ENCODE assay signal across 11 mouse cellular contexts in genomic region chr2:19646910-19647309, GRCm38 (mm10). TPM values are rescaled to one million over a fixed set of nuclear protein-coding genes. Genes with fewer than 3 reads are reported as not detected.
DNase-seq lines count a peak whose midpoint lies in the region; ATAC-seq and TF ChIP-seq lines count a peak whose summit lies in the region.
"Had no signal": no experiment of that assay in that cellular context is flagged by ENCODE, and none has a peak within 500 bp of the region (broad histone marks: within the 10 kb centered on the region; RNA-seq: fewer than 3 reads in every experiment).

No protein-coding gene starts in this region.

- no peak for ATAC-seq in heart, embryonic 13.5 days (ENCODE audit: extremely low read depth, insufficient number of reproducible peaks, low FRiP score, low TSS enrichment)
- ATAC-seq in CD4-positive, CD25-positive, alpha-beta regulatory T cell, adult 4 months: no peak

- H3K4me1 ChIP-seq in liver, adult 2 months (ENCODE audit: control insufficient read depth, insufficient read depth, low read length): peaks cover 6% of the 10 kb centered on the region
- H3K4me1 ChIP-seq in heart, embryonic 13.5 days: peaks cover 34% of the 10 kb centered on the region

- no peaks in the 10 kb centered on the region for H3K9me3 ChIP-seq in heart, embryonic 13.5 days

- no peaks in the 10 kb centered on the region for H3K36me3 ChIP-seq in liver, adult 2 months (ENCODE audit: control insufficient read depth, insufficient read depth, low read length)
- H3K36me3 ChIP-seq in heart, embryonic 13.5 days: no peaks in the 10 kb centered on the region

- no peaks in the 10 kb centered on the region for H3K79me2 ChIP-seq in liver, adult 2 months (ENCODE audit: control insufficient read depth, insufficient read depth, low read length)

- no peaks in the 10 kb centered on the region for H3K27me3 ChIP-seq in liver, adult 2 months (ENCODE audit: control insufficient read depth, insufficient read depth, low read length)
- no peaks in the 10 kb centered on the region for H3K27me3 ChIP-seq in heart, embryonic 13.5 days (replicated peaks)
- H3K27me3 ChIP-seq: CH12.LX had no signal

- no peak for TF ChIP-seq CTCF in liver, adult 2 months (IDR thresholded peaks at IDR 0.05; ENCODE audit: low read depth, low read length)

- TF ChIP-seq POLR2A in liver, adult 2 months (IDR thresholded peaks at IDR 0.05; ENCODE audit: extremely low read depth, insufficient read depth, low read length): no peak

- DNase-seq in frontal cortex, postnatal 36 days (ENCODE audit: low spot score in 2 of 2): peak; percentile 38 to 55
- DNase-seq in frontal cortex, postnatal 14 days (ENCODE audit: low spot score in 2 of 2): no peak
- peak; percentile 66 for DNase-seq in liver, adult 2 months (ENCODE audit: extremely low read depth, low read depth, low spot score)
- DNase-seq in liver: no peak
- DNase-seq in right cerebral cortex, adult 2 months (ENCODE audit: low spot score in 2 of 2): peak; percentile 46 to 51
- no peak for DNase-seq in thymus, postnatal 25 days

- no peak overlapping the region for H3K27ac ChIP-seq in liver, adult 2 months (replicated peaks; ENCODE audit: insufficient read depth, low read depth, low read length)
- H3K27ac ChIP-seq in heart, embryonic 13.5 days (replicated peaks): peak overlapping the region; percentile 73
- H3K27ac ChIP-seq: liver, embryonic 14.5 days had no signal

- H3K9ac ChIP-seq in liver, adult 2 months (ENCODE audit: low read depth, low read length): no peak overlapping the region
- H3K9ac ChIP-seq in heart, embryonic 13.5 days: no peak overlapping the region
- H3K9ac ChIP-seq: liver, embryonic 14.5 days had no signal

- H3K4me3 ChIP-seq in liver, adult 2 months (ENCODE audit: insufficient read depth, low read depth, low read length): no peak overlapping the region
- no peak overlapping the region for H3K4me3 ChIP-seq in heart, embryonic 13.5 days
- H3K4me3 ChIP-seq: myocyte had no signal

- WGBS in liver, adult 2 months: 0% methylated on average over 1 of the region's 1 CpGs
- 7% methylated on average over 1 of the region's 1 CpGs for WGBS in heart, embryonic 13.5 days

- H3K4me2 ChIP-seq in heart, embryonic 13.5 days: no peak overlapping the region

RNA-seq across cellular contexts. Expression of gene Otud1, which starts 10.6 kb away (rescaled TPM):
- 3.0 and 4.3 TPM in 2 replicates for total RNA-seq in liver, adult 2 months (2014; rRNA removed)
- 2.7 and 3.3 TPM in 2 replicates for polyA plus RNA-seq in liver, adult 2 months (2012; rRNA removed)
- 5.2 and 8.0 TPM in 2 replicates for polyA plus RNA-seq in heart, embryonic 13.5 days (2015; fragmentation: Nextera tagmentation; extraction: Ambion mirVana)
- 1 to 10 TPM; 1.0 to 2.2 TPM for polyA plus RNA-seq in CD4-positive, CD25-positive, alpha-beta regulatory T cell, adult 4 months (2017; shearing (Covaris generic))

Comparison
In these comparisons a context has a peak if more than half of its experiments do, and no peak if none do; other contexts are left out.
1. DNase-seq: peak in frontal cortex, postnatal 36 days (2 of 2), liver, adult 2 months (single experiment) and right cerebral cortex, adult 2 months (2 of 2); none in frontal cortex, postnatal 14 days (0 of 2), liver (single experiment) and thymus, postnatal 25 days (single experiment).